Mouse (Mus musculus) splenic B cell, adult 2 months (primary cell): ENCODE measurements around the gene Bbs4.
"Not testable (repeated sequence)": the region's sequence is repeated elsewhere in the genome, so short reads cannot be mapped to it uniquely, and the experiment has no call there.

Source experiments
- DNase-seq: peaks from one replicate; pipeline ENCODE4 v3.0.0-alpha.2; 2011; ENCODE audit warnings: low read depth, low spot score
- H3K27me3 ChIP-seq: 2 replicates; pipeline ENCODE4 v1.6.1; 2012; ENCODE audit warnings: mild to moderate bottlenecking, low read length, moderate library complexity, mixed read lengths; ENCODE audit not compliant: control insufficient read depth, poor library complexity, insufficient read depth, severe bottlenecking
- H3K36me3 ChIP-seq: 2 replicates; pipeline ENCODE4 v1.6.1; 2012; ENCODE audit warnings: mild to moderate bottlenecking, low read length, moderate library complexity, mixed read lengths; ENCODE audit not compliant: control insufficient read depth, poor library complexity, insufficient read depth, severe bottlenecking

Bbs4 gene

DNA sequence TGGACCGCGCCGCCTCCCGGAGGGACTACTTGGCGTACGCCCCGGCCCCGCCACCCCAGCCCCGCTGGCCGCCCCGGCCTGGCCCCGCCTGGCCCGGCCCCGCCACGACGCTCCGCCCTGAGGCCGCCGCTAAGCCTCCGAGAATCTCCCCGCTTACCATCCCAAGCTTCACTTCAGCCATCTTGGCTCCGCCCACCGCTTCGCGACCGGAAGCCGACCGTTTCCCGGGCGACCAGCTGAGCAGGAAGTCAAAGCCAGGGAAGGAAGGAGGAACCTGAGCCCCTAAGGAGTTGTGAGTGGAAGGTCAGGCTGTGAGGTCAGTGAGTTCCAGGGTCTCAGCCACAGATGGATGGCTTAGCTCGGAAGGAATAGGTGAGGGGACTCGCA lies at the start of gene Bbs4:
Gene Bbs4 (minus strand): TSS at position 256 of the 387 bp plus-strand sequence.
- no peaks in the 10 kb centered on the region for H3K36me3 ChIP-seq
- no peaks in the 10 kb centered on the region for H3K27me3 ChIP-seq
- peak; percentile 80 for DNase-seq

GRCm38 (mm10) chr9:59389086-59389485 lies 35.8 kb upstream of the Bbs4 start:
- no peak for DNase-seq
- Histone ChIP-seq H3K36me3 (0 out of 2 replicates have a peak, but pooled peaks cover 3% of the 10 kb centered on the region), H3K27me3 (no peaks in the 10 kb centered on the region; the same call in 1 of the 2 replicates)

DNA sequence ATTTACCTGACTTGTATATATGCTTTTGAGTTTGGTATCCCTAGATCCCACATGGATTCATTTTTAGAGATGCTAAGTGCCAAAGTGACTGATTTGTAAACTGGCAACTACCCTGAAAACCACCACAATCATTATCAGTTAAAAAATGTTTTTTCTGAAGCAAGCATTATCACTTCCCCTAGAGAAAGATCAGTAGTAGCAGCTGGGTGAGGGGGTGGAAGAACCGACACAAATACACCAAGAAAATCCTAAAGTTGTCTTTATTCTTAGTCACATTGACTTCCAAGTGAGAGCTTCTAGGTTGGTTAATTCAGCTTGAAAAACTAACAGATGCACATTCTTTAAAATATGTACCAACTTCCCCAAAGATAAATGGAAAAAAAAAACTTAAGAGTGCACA lies 35.0 kb upstream of the Bbs4 start:
- DNase-seq = no peak
- H3K27me3 ChIP-seq = no peaks in the 10 kb centered on the region; the same call in 1 of the 2 replicates
- no peaks in the 10 kb centered on the region for H3K36me3 ChIP-seq

DNA sequence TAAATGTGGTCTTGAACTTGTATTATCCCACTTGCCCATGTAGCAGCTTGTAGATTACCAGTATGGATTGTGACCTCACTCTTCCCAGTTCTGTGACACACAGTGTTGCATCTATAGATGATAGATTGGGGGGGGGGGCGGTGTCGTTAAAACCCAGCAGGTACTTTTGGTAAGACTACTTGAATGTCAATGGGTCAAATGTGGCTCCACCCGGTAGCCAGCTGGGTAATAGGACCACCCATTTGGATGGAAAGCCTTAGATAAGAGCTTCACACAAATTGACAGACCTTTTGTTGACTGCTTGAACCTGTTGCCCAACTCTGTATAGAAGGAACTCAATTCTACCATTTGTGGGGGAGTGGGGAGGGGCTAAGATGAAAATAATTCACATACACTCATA lies 34.2 kb upstream of the Bbs4 start:
- no peaks in the 10 kb centered on the region; the same call in 1 of the 2 replicates for H3K27me3 ChIP-seq
- no peaks in the 10 kb centered on the region for H3K36me3 ChIP-seq
- DNase-seq = no peak

DNA sequence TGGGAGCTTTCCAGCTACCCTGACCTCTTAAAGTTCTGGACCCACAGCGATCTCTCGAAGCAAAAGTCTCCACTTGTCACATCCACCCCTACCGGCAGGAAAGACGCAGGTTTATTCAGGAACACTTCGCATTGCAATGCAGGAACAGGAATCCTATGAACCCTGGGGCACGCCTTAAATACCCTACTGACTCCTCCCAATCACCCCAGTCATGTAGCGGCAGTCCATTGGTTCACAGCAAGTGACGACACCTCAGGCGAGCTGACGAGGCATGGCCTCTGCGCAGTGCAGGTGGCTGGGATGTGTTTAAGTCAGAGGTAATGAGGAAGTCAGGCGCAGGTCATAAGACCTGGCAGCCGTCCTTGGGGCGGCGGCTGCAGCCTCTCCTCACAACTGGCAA lies 22.3 kb upstream of the Bbs4 start:
- no peaks in the 10 kb centered on the region for H3K27me3 ChIP-seq
- no peak for DNase-seq
- no peaks in the 10 kb centered on the region for H3K36me3 ChIP-seq

DNA sequence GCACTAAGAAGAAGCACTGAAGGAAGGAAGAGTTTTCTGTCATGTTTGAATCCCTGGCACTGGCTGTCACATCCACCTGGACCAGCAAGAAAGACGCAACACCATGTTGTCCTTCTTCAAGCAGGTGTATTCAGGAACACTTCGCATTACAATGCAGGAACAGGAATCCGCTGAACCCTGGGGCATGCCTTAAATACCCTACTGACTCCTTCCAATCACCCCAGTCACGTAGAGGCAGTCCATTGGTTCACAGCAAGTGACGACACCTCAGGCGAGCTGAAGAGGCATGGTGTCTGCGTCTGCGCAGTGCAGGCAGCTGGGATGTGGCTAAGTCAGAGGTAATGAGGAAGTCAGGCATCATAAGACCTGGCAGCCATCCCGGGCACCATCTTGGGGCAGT lies 16.3 kb upstream of the Bbs4 start:
- DNase-seq = no peak
- no peaks in the 10 kb centered on the region for H3K27me3 ChIP-seq
- H3K36me3 ChIP-seq = no peaks in the 10 kb centered on the region

- Histone ChIP-seq H3K27me3 (no peaks in the 10 kb centered on the region), H3K36me3 (no peaks in the 10 kb centered on the region)
- no peak for DNase-seq
Observed at GRCm38 (mm10) chr9:59369220-59369619, 15.9 kb upstream of the Bbs4 start.

- not testable (repeated sequence) for H3K36me3 ChIP-seq, H3K27me3 ChIP-seq, DNase-seq
Observed at GRCm38 (mm10) chr9:59360487-59360886, 7.2 kb upstream of the Bbs4 start.

- DNase-seq, H3K36me3 ChIP-seq: not testable (repeated sequence)
Observed at GRCm38 (mm10) chr9:59358041-59358440, 4.7 kb upstream of the Bbs4 start.

DNA sequence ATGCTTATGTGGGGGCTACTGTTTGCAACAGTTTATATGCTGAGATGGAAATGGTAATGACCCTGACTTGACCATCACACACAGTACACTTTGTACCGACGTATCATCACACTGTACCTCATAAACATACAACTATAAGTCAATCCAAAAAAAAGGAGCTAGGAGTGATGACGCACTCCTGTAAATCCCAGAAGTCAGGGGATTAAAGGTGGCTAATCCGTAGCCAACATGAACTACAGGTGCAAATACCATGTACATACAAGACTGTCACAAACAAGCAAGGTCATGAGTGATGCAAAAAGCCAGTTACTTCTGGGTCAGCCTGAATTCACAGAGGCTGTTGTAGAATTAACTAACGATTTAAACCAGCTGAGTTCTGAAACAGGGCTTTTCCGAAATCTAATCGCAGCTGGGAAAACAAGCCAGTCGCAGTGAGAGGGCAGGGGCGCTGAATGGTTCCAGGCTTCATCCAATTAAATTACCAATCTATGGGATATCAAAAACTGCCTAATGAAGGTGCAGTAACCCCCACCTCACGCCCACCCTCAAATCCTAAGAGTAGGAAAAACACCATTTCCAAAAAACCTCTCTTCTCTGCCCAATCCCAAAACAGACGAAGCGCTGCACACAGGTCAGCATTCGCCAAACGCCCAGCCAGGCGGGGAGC lies 589 bp downstream of the Bbs4 start:
- H3K27me3 ChIP-seq = no peaks in the 10 kb centered on the region
- DNase-seq = no peak
- no peaks in the 10 kb centered on the region for H3K36me3 ChIP-seq

More at GRCm38 (mm10) chr9:59358041-59358440, 4.7 kb upstream of the Bbs4 start:
- not testable (repeated sequence) for H3K27me3 ChIP-seq

- Histone ChIP-seq H3K36me3 (no peaks in the 10 kb centered on the region), H3K27me3 (no peaks in the 10 kb centered on the region)
- no peak for DNase-seq
Observed at GRCm38 (mm10) chr9:59346176-59346575, 7.1 kb downstream of the Bbs4 start.

DNA sequence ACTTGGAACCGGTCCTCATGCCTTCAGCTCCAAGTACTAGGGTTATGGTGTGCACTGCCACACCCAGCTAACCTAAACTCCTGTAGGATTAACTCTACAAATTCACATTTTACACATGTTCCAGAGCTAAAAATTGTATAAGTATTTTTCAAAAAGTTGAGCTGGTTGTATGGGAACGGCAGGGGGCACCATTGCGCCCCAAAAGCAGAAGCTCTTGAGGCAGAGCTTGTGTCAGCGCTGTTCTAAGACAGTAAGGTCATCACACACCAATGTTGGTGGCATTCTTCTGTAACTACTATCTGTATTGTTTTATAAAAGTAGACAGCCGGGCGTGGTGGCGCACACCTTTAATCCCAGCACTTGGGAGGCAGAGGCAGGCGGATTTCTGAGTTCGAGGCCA lies 13.3 kb downstream of the Bbs4 start:
- H3K36me3 ChIP-seq = no peaks in the 10 kb centered on the region
- no peaks in the 10 kb centered on the region for H3K27me3 ChIP-seq
- peak; percentile 69 for DNase-seq

- no peak for DNase-seq
- Histone ChIP-seq H3K36me3 (no peaks in the 10 kb centered on the region), H3K27me3 (no peaks in the 10 kb centered on the region)
Observed at GRCm38 (mm10) chr9:59339107-59339506, 14.2 kb downstream of the Bbs4 start.

DNA sequence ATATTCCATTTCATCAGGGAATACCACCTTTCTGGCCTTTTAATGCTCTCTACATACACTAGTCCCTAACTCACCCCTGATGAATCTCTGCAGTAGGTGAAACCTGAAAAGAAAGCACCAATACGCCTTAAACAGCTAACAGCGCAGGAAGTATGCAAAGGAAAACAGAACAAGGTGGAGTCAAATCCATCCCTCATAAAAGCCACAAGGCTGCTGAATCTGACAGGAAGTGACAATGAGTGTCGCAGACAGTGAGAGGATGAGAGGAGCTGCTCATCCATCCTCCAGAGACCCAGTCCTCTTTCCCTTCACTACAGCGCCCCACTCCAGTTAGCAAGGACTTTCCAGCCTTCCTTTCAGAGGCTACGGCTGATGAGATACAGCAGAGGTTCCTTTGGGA lies 14.9 kb downstream of the Bbs4 start:
- Histone ChIP-seq H3K36me3 (no peaks in the 10 kb centered on the region), H3K27me3 (no peaks in the 10 kb centered on the region)
- no peak for DNase-seq

DNA sequence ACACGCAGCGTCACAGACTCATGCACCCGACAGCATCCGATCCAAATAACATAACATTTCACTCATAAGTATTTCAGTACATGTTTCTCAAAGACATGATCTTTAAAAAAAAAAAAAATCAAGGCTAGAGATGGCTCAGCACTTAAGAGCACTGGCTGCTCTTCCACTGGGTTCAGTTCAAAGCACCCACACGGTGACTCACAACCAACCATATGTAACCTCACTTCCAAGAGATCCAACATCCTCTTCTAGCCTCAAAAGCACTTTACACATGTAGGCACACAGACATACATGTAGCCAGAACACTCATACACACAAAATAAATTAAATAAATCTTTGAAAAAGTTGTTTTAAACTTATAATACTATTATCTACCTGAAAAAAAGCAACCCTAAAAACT lies 15.4 kb downstream of the Bbs4 start:
- Histone ChIP-seq H3K27me3 (no peaks in the 10 kb centered on the region), H3K36me3 (no peaks in the 10 kb centered on the region; the same call in 1 of the 2 replicates)
- no peak for DNase-seq

GRCm38 (mm10) chr9:59336539-59336938 lies 16.8 kb downstream of the Bbs4 start:
- Histone ChIP-seq H3K36me3 (peaks cover 2% of the 10 kb centered on the region; the same call in 1 of the 2 replicates), H3K27me3 (no peaks in the 10 kb centered on the region)
- DNase-seq = no peak
